Mouse (Mus musculus) lung, postnatal 0 days (tissue): Measurements from ENCODE around the gene Ltb4r1. TPM values are rescaled to one million over a fixed set of nuclear protein-coding genes. Genes with fewer than 3 reads are reported as not detected.

ENCODE experiments used
- ATAC-seq: fragments of 200-750 bp; cut with Nextera tagmentation; 2 replicates; pipeline ENCODE4 v1.8.0; 2017; ENCODE audit warnings: moderate library complexity
- DNase-seq: peaks from one replicate; pipeline ENCODE4 v3.0.0-alpha.2; 2016; ENCODE audit warnings: low spot score
- H3K27ac ChIP-seq: fragments of 300-500 bp; sonication (generic); 2 replicates; pipeline ENCODE4 v1.5.1; 2014; ENCODE audit warnings: antibody characterized with exemption, mild to moderate bottlenecking, low read length, mixed read lengths
- H3K27me3 ChIP-seq: fragments of 300-500 bp; sonication (generic); replicated peaks from 2 replicates; pipeline ENCODE4 v1.6.1; 2014; ENCODE audit warnings: low read length, mixed read lengths; ENCODE audit not compliant: insufficient read depth
- H3K36me3 ChIP-seq: fragments of 300-500 bp; sonication (generic); 2 replicates; pipeline ENCODE4 v1.6.1; 2014; ENCODE audit warnings: low read length, mixed read lengths; ENCODE audit not compliant: insufficient read depth
- H3K4me1 ChIP-seq: fragments of 300-500 bp; sonication (generic); 2 replicates; pipeline ENCODE4 v1.6.1; 2014; ENCODE audit warnings: antibody characterized with exemption, low read depth, low read length, mixed read lengths; ENCODE audit not compliant: insufficient read depth
- H3K4me2 ChIP-seq: fragments of 300-500 bp; sonication (generic); replicated peaks from 2 replicates; pipeline ENCODE4 v1.6.1; 2014; ENCODE audit warnings: low read depth, mild to moderate bottlenecking, low read length, moderate library complexity, mixed read lengths
- H3K4me3 ChIP-seq: fragments of 300-500 bp; sonication (generic); 2 replicates; pipeline ENCODE4 v1.5.1; 2014; ENCODE audit warnings: low read depth, low read length
- H3K9ac ChIP-seq: fragments of 300-500 bp; sonication (generic); replicated peaks from 2 replicates; pipeline ENCODE4 v1.6.1; 2014; ENCODE audit warnings: low read depth, mild to moderate bottlenecking
- H3K9me3 ChIP-seq: fragments of 300-500 bp; sonication (generic); 2 replicates; pipeline ENCODE4 v1.6.1; 2016; ENCODE audit warnings: low read length, mixed read lengths
- CTCF ChIP-seq: IDR thresholded peaks from 2 replicates; pipeline ENCODE4 v1.5.1; 2016; ENCODE audit warnings: antibody characterized with exemption, mild to moderate bottlenecking
- EP300 ChIP-seq: IDR thresholded peaks from 2 replicates; pipeline ENCODE4 v1.6.1; 2016; ENCODE audit warnings: antibody characterized with exemption, mild to moderate bottlenecking, control low read depth
- WGBS: fragments of 180-500 bp; shearing (Covaris S2); extraction: QIAGEN DNeasy Blood & Tissue Kit; methylation state at CpG from one replicate; pipeline ENCODE4 v1.1.7; 2014; 5-methylcytosine and 5-hydroxymethylcytosine counted together
- polyA plus RNA-seq: library from polyadenylated mRNA; unstranded; fragments of >200 nt; fragmentation: Nextera tagmentation; extraction: Ambion mirVana; gene quantifications from 2 replicates; pipeline ENCODE4 v1.2.1, GENCODE M21; 2015

Ltb4r1 gene
- polyA plus RNA-seq, 1 experiment from 2014 or later: 4.6 TPM

GRCm38 (mm10) chr14:55737086-55737687 lies 28.6 kb upstream of the Ltb4r1 start:
- DNase-seq (no peak), ATAC-seq (0 out of 2 replicates have a peak, but pooled peaks have one; percentile 37)
- no peaks in the 10 kb centered on the region for H3K9me3 ChIP-seq
- no peak overlapping the region for H3K4me3 ChIP-seq
- no peak overlapping the region for H3K9ac ChIP-seq
- no peak overlapping the region for H3K27ac ChIP-seq
- no peaks in the 10 kb centered on the region for H3K27me3 ChIP-seq
- peaks cover 11% of the 10 kb centered on the region for H3K36me3 ChIP-seq
- H3K4me2 ChIP-seq: no peak overlapping the region
- H3K4me1 ChIP-seq: no peaks in the 10 kb centered on the region
- no peak for TF ChIP-seq EP300
- TF ChIP-seq CTCF: no peak
- WGBS: 70% methylated on average over 9 of the region's 9 CpGs

- no peak overlapping the region for H3K4me3 ChIP-seq
- ATAC-seq: peak; percentile 74
- H3K9me3 ChIP-seq: no peaks in the 10 kb centered on the region
- no peak overlapping the region for H3K27ac ChIP-seq
- H3K4me1 ChIP-seq: peaks cover 9% of the 10 kb centered on the region; the same call in 1 of the 2 replicates
- 18% methylated on average over 10 of the region's 10 CpGs for WGBS
- TF ChIP-seq EP300: no peak
- peak; percentile 99 for TF ChIP-seq CTCF
- H3K27me3 ChIP-seq: no peaks in the 10 kb centered on the region
- no peak overlapping the region for H3K9ac ChIP-seq
- H3K36me3 ChIP-seq: peaks cover 18% of the 10 kb centered on the region
- peak overlapping the region; percentile 11; the same call in 1 of the 2 replicates for H3K4me2 ChIP-seq
- peak; percentile 85 for DNase-seq
Observed at GRCm38 (mm10) chr14:55743711-55744110, 22.1 kb upstream of the Ltb4r1 start.

GRCm38 (mm10) chr14:55745180-55745860 lies 20.4 kb upstream of the Ltb4r1 start, which contains the start of the genes Dhrs1 and Nop9:
Gene Dhrs1 (minus strand): TSS chr14:55745690.
Gene Nop9 (plus strand): TSS chr14:55745693.
- 1% methylated on average over 48 of the region's 48 CpGs for WGBS
- 0 out of 2 replicates have a peak, but pooled peaks have one; percentile 7 for TF ChIP-seq CTCF
- TF ChIP-seq EP300: no peak
- Histone ChIP-seq H3K9me3 (no peaks in the 10 kb centered on the region), H3K4me1 (peaks cover 9% of the 10 kb centered on the region; the same call in 1 of the 2 replicates), H3K4me2 (peak within 1 kb of the TSS; percentile 84), H3K27ac (peak within 1 kb of the TSS; percentile 57), H3K4me3 (peak within 1 kb of the TSS; percentile 88), H3K36me3 (peaks cover 26% of the 10 kb centered on the region), H3K9ac (peak within 1 kb of the TSS; percentile 66), H3K27me3 (no peaks in the 10 kb centered on the region)
- ATAC-seq (peak; percentile 95), DNase-seq (peak; percentile 94)

- ATAC-seq: no peak
Observed at GRCm38 (mm10) chr14:55745861-55746237, 19.9 kb upstream of the Ltb4r1 start.

GRCm38 (mm10) chr14:55747051-55747847 lies 18.5 kb upstream of the Ltb4r1 start:
- Histone ChIP-seq H3K36me3 (peaks cover 34% of the 10 kb centered on the region), H3K9ac (no peak overlapping the region), H3K27ac (no peak overlapping the region), H3K27me3 (no peaks in the 10 kb centered on the region), H3K4me3 (no peak overlapping the region), H3K9me3 (no peaks in the 10 kb centered on the region), H3K4me2 (peak overlapping the region; percentile 84; the same call in 1 of the 2 replicates), H3K4me1 (peaks cover 9% of the 10 kb centered on the region; the same call in 1 of the 2 replicates)
- DNase-seq: no peak
- 89% methylated on average over 10 of the region's 10 CpGs for WGBS
- ATAC-seq: no peak
- TF ChIP-seq EP300 (no peak), CTCF (0 out of 2 replicates have a peak, but pooled peaks have one; percentile 8)

More at GRCm38 (mm10) chr14:55745861-55746237, 19.9 kb upstream of the Ltb4r1 start:
- Histone ChIP-seq H3K27me3 (no peaks in the 10 kb centered on the region), H3K9me3 (no peaks in the 10 kb centered on the region), H3K4me2 (peak overlapping the region; percentile 84), H3K36me3 (peaks cover 26% of the 10 kb centered on the region), H3K4me1 (peaks cover 9% of the 10 kb centered on the region; the same call in 1 of the 2 replicates), H3K27ac (peak overlapping the region; percentile 57), H3K4me3 (peak overlapping the region; percentile 88), H3K9ac (peak overlapping the region; percentile 66)
- WGBS: under 1% methylated on average over 31 of the region's 31 CpGs
- DNase-seq: no peak
- TF ChIP-seq CTCF (no peak), EP300 (no peak)
